ENCODE assay signal across 11 mouse cellular contexts in the genomic region with DNA sequence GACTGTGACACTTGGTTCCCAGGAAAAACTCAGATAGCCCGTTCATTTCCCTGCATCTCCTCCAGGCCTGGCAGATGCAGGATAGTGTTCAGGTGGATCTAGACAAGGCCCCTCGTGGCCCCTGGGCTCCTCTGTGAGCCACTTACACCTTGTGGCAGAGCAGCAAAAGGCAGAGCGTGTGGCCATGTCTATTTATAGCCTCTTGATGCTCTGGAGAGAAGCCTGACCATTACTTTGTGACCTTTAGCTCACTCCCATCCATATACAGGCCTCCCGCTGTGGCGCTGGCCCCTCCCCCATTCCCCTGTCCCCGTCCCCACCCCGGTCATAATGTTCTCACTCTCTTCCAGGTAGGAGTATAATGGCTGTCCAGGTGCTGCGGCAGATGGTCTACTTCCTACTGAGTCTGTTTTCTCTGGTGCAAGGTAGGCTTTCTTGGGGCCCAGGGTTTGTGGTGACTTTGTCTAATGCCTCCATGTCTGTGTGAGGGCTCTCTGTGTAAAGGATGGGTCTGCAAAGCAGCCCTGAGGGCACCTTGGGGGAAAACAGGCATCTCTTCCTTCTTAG. TPM values are rescaled to one million over a fixed set of nuclear protein-coding genes. Genes with fewer than 3 reads are reported as not detected.
A peak's percentile ranks its signal among the peaks of the same experiment; 100 is the strongest.
DNase-seq lines count a peak whose midpoint lies in the region; ATAC-seq lines count a peak whose summit lies in the region.
"Had no signal": no experiment of that assay in that cellular context is flagged by ENCODE, and none has a peak within 500 bp of the region (broad histone marks: within the 10 kb centered on the region; RNA-seq: fewer than 3 reads in every experiment).

No protein-coding gene starts in this region.

- no peak for DNase-seq in heart, embryonic 10.5 days (ENCODE audit: low spot score)
- DNase-seq in heart, adult 8-10 months (ENCODE audit: low spot score): no peak

- peaks cover 57% of the 10 kb centered on the region for H3K4me1 ChIP-seq in heart, embryonic 10.5 days
- H3K4me1 ChIP-seq in midbrain, embryonic 13.5 days (replicated peaks): peaks cover 53% of the 10 kb centered on the region
- peaks cover 53% of the 10 kb centered on the region for H3K4me1 ChIP-seq in midbrain, embryonic 15.5 days
- peaks cover 50% of the 10 kb centered on the region for H3K4me1 ChIP-seq in hindbrain, embryonic 16.5 days (ENCODE audit: control insufficient read depth, insufficient read depth, low read depth, low read length)
- peaks cover 34% of the 10 kb centered on the region for H3K4me1 ChIP-seq in stomach, embryonic 15.5 days

- 31% methylated on average over 8 of the region's 8 CpGs for WGBS in heart, embryonic 10.5 days
- 68% methylated on average over 8 of the region's 8 CpGs for WGBS in midbrain, embryonic 13.5 days
- 66% methylated on average over 8 of the region's 8 CpGs for WGBS in midbrain, embryonic 15.5 days
- 62% methylated on average over 8 of the region's 8 CpGs for WGBS in hindbrain, embryonic 16.5 days
- 42% methylated on average over 8 of the region's 8 CpGs for WGBS in stomach, embryonic 15.5 days

- no peaks in the 10 kb centered on the region for H3K27me3 ChIP-seq in heart, embryonic 10.5 days (ENCODE audit: insufficient read depth, poor library complexity, severe bottlenecking)
- H3K27me3 ChIP-seq in midbrain, embryonic 13.5 days: no peaks in the 10 kb centered on the region
- no peaks in the 10 kb centered on the region for H3K27me3 ChIP-seq in midbrain, embryonic 15.5 days (replicated peaks)
- H3K27me3 ChIP-seq in hindbrain, embryonic 16.5 days (replicated peaks; ENCODE audit: control insufficient read depth, insufficient read depth, low read length): no peaks in the 10 kb centered on the region
- no peaks in the 10 kb centered on the region for H3K27me3 ChIP-seq in stomach, embryonic 15.5 days (replicated peaks)

- H3K27ac ChIP-seq in heart, embryonic 10.5 days: peak overlapping the region; percentile 85
- peak overlapping the region; percentile 44; the same call in 1 of the 2 replicates for H3K27ac ChIP-seq in midbrain, embryonic 13.5 days
- H3K27ac ChIP-seq in midbrain, embryonic 15.5 days: no peak overlapping the region
- H3K27ac ChIP-seq in hindbrain, embryonic 16.5 days (ENCODE audit: low read depth, low read length): no peak overlapping the region
- H3K27ac ChIP-seq in stomach, embryonic 15.5 days: peak overlapping the region; percentile 38; the same call in 1 of the 2 replicates
- H3K27ac ChIP-seq: macrophage had no signal

- peak overlapping the region; percentile 31; the same call in 1 of the 2 replicates for H3K4me3 ChIP-seq in heart, embryonic 10.5 days
- no peak overlapping the region for H3K4me3 ChIP-seq in midbrain, embryonic 13.5 days (replicated peaks)
- H3K4me3 ChIP-seq in midbrain, embryonic 15.5 days: no peak overlapping the region
- no peak overlapping the region for H3K4me3 ChIP-seq in hindbrain, embryonic 16.5 days (ENCODE audit: low read length)
- no peak overlapping the region for H3K4me3 ChIP-seq in stomach, embryonic 15.5 days (replicated peaks)

- H3K4me2 ChIP-seq in midbrain, embryonic 13.5 days (replicated peaks): peak overlapping the region; percentile 98; the same call in 1 of the 2 replicates
- no peak overlapping the region for H3K4me2 ChIP-seq in midbrain, embryonic 15.5 days
- no peak overlapping the region for H3K4me2 ChIP-seq in hindbrain, embryonic 16.5 days (ENCODE audit: low read length)
- H3K4me2 ChIP-seq in stomach, embryonic 15.5 days: no peak overlapping the region

- 0 out of 2 replicates have a peak, but pooled peaks cover 3% of the 10 kb centered on the region for H3K36me3 ChIP-seq in heart, embryonic 10.5 days
- H3K36me3 ChIP-seq in midbrain, embryonic 13.5 days: peaks cover 51% of the 10 kb centered on the region
- peaks cover 42% of the 10 kb centered on the region for H3K36me3 ChIP-seq in midbrain, embryonic 15.5 days (replicated peaks)
- peaks cover 35% of the 10 kb centered on the region for H3K36me3 ChIP-seq in hindbrain, embryonic 16.5 days (ENCODE audit: control insufficient read depth, insufficient read depth, low read length)
- peaks cover 8% of the 10 kb centered on the region; the same call in 1 of the 2 replicates for H3K36me3 ChIP-seq in stomach, embryonic 15.5 days

- ATAC-seq in midbrain, embryonic 13.5 days: no peak
- ATAC-seq in midbrain, embryonic 15.5 days (replicated peaks): no peak
- ATAC-seq in hindbrain, embryonic 16.5 days: peak; percentile 2; the same call in 1 of the 2 replicates
- ATAC-seq in stomach, embryonic 15.5 days (ENCODE audit: insufficient read depth, low FRiP score, low read depth): 0 out of 2 replicates have a peak, but pooled peaks have one; percentile 3
- ATAC-seq in CD4-positive, CD25-positive, alpha-beta regulatory T cell, adult 4 months: no peak
- no peak for ATAC-seq in megakaryocyte-erythroid progenitor cell, adult 5-6 weeks (replicated peaks; ENCODE audit: low FRiP score, low TSS enrichment, poor library complexity, severe bottlenecking)

- H3K9me3 ChIP-seq in heart, embryonic 10.5 days: no peaks in the 10 kb centered on the region
- no peaks in the 10 kb centered on the region for H3K9me3 ChIP-seq in midbrain, embryonic 13.5 days
- H3K9me3 ChIP-seq in midbrain, embryonic 15.5 days: no peaks in the 10 kb centered on the region
- H3K9me3 ChIP-seq in hindbrain, embryonic 16.5 days (ENCODE audit: control insufficient read depth, low read length): no peaks in the 10 kb centered on the region
- H3K9me3 ChIP-seq in stomach, embryonic 15.5 days: no peaks in the 10 kb centered on the region

- 0 out of 2 replicates have a peak overlapping the region, but pooled peaks have one; percentile 39 for H3K9ac ChIP-seq in midbrain, embryonic 13.5 days (replicated peaks)
- H3K9ac ChIP-seq in midbrain, embryonic 15.5 days: no peak overlapping the region; the same call in 1 of the 2 replicates
- H3K9ac ChIP-seq in hindbrain, embryonic 16.5 days (ENCODE audit: low read depth, low read length): no peak overlapping the region
- H3K9ac ChIP-seq in stomach, embryonic 15.5 days: no peak overlapping the region

RNA-seq across cellular contexts. Expression of a gene that starts 15.3 kb away (rescaled TPM):
- 3.0 and 3.9 TPM in 2 replicates for polyA plus RNA-seq in heart, embryonic 10.5 days (2016; fragmentation: Nextera tagmentation; extraction: Ambion mirVana)
- 1 to 10 TPM in 3 of 4 experiments, under 1 TPM in 1; 0.75 to 1.3 (median 1.2) TPM for total RNA-seq in heart, adult 8-10 months (2022)
- polyA plus RNA-seq in midbrain, embryonic 13.5 days (2015; fragmentation: Nextera tagmentation; extraction: Ambion mirVana): 0.96 and 1.3 TPM in 2 replicates
- polyA plus RNA-seq in midbrain, embryonic 15.5 days (2015; fragmentation: Nextera tagmentation; extraction: Ambion mirVana): 0.88 and 1.3 TPM in 2 replicates
- polyA plus RNA-seq in hindbrain, embryonic 16.5 days (2015; fragmentation: Nextera tagmentation; extraction: Ambion mirVana): 1.2 and 1.3 TPM in 2 replicates
- 3.1 and 3.6 TPM in 2 replicates for polyA plus RNA-seq in stomach, embryonic 15.5 days (2015; fragmentation: Nextera tagmentation; extraction: Ambion mirVana)
- under 1 TPM in 1 of 2 experiments, not detected in 1; 0.51 TPM for polyA plus RNA-seq in CD4-positive, CD25-positive, alpha-beta regulatory T cell, adult 4 months (2017; shearing (Covaris generic))
- total RNA-seq in megakaryocyte-erythroid progenitor cell, adult 5-6 weeks (2014; fragmentation: Nextera tagmentation): 30.9 and 44.1 TPM in 2 replicates
- total RNA-seq in megakaryocyte-erythroid progenitor cell, adult 5-6 weeks (2017): 20.4 and 46.4 TPM in 2 replicates
- total RNA-seq: CH12.LX had no signal

RNA-seq across cellular contexts. Expression of a gene that starts 27.6 kb away (rescaled TPM):
- 9.0 and 16.6 TPM in 2 replicates for polyA plus RNA-seq in heart, embryonic 10.5 days (2016; fragmentation: Nextera tagmentation; extraction: Ambion mirVana)
- 10 to 100 TPM; 41.3 to 63.6 (median 51.8) TPM for total RNA-seq in heart, adult 8-10 months (2022)
- polyA plus RNA-seq in midbrain, embryonic 13.5 days (2015; fragmentation: Nextera tagmentation; extraction: Ambion mirVana): 189 and 212 TPM in 2 replicates
- polyA plus RNA-seq in midbrain, embryonic 15.5 days (2015; fragmentation: Nextera tagmentation; extraction: Ambion mirVana): 147 and 156 TPM in 2 replicates
- polyA plus RNA-seq in hindbrain, embryonic 16.5 days (2015; fragmentation: Nextera tagmentation; extraction: Ambion mirVana): 112 and 135 TPM in 2 replicates
- polyA plus RNA-seq in stomach, embryonic 15.5 days (2015; fragmentation: Nextera tagmentation; extraction: Ambion mirVana): 42.7 and 47.9 TPM in 2 replicates
- polyA plus RNA-seq in CD4-positive, CD25-positive, alpha-beta regulatory T cell, adult 4 months (2017; shearing (Covaris generic)): 1 to 10 TPM; 4.6 to 8.4 TPM
- 150 and 156 TPM in 2 replicates for total RNA-seq in megakaryocyte-erythroid progenitor cell, adult 5-6 weeks (2014; fragmentation: Nextera tagmentation)
- 85.4 and 123 TPM in 2 replicates for total RNA-seq in megakaryocyte-erythroid progenitor cell, adult 5-6 weeks (2017)

RNA-seq across cellular contexts. Expression of a gene that starts 52.7 kb away (rescaled TPM):
- 0.09 TPM in 1 of 2 replicates, not detected in the other for polyA plus RNA-seq in heart, embryonic 10.5 days (2016; fragmentation: Nextera tagmentation; extraction: Ambion mirVana)
- not detected for total RNA-seq in heart, adult 8-10 months (2022)
- 0.24 and 0.58 TPM in 2 replicates for polyA plus RNA-seq in midbrain, embryonic 13.5 days (2015; fragmentation: Nextera tagmentation; extraction: Ambion mirVana)
- polyA plus RNA-seq in midbrain, embryonic 15.5 days (2015; fragmentation: Nextera tagmentation; extraction: Ambion mirVana): 1.5 and 1.9 TPM in 2 replicates
- 3.1 and 3.2 TPM in 2 replicates for polyA plus RNA-seq in hindbrain, embryonic 16.5 days (2015; fragmentation: Nextera tagmentation; extraction: Ambion mirVana)
- 0.08 TPM in 1 of 2 replicates, not detected in the other for polyA plus RNA-seq in stomach, embryonic 15.5 days (2015; fragmentation: Nextera tagmentation; extraction: Ambion mirVana)
- not detected for polyA plus RNA-seq in CD4-positive, CD25-positive, alpha-beta regulatory T cell, adult 4 months (2017; shearing (Covaris generic))
- 0.68 TPM in 1 of 2 replicates, not detected in the other for total RNA-seq in megakaryocyte-erythroid progenitor cell, adult 5-6 weeks (2014; fragmentation: Nextera tagmentation)
- total RNA-seq in megakaryocyte-erythroid progenitor cell, adult 5-6 weeks (2017): 0.84 and 2.0 TPM in 2 replicates
- total RNA-seq: adrenal gland, postnatal 14 days; CH12.LX had no signal
- polyA plus RNA-seq: macrophage had no signal

Comparison
In these comparisons a context has a peak if more than half of its experiments do, and no peak if none do; other contexts are left out.
1. H3K27ac ChIP-seq: peak in heart, embryonic 10.5 days (single experiment), midbrain, embryonic 13.5 days (single experiment) and stomach, embryonic 15.5 days (single experiment); none in midbrain, embryonic 15.5 days (single experiment) and hindbrain, embryonic 16.5 days (single experiment).
2. ATAC-seq: peak in hindbrain, embryonic 16.5 days (single experiment) and stomach, embryonic 15.5 days (single experiment); none in midbrain, embryonic 13.5 days (single experiment), midbrain, embryonic 15.5 days (single experiment), CD4-positive, CD25-positive, alpha-beta regulatory T cell, adult 4 months (single experiment) and megakaryocyte-erythroid progenitor cell, adult 5-6 weeks (single experiment).